10 mouse cellular contexts compared by ENCODE assay signal in genomic region chr12:9002038-9002648, GRCm38 (mm10). TPM values are rescaled to one million over a fixed set of nuclear protein-coding genes. Genes with fewer than 3 reads are reported as not detected.
DNase-seq lines count a peak whose midpoint lies in the region; ATAC-seq and TF ChIP-seq lines count a peak whose summit lies in the region.
"Had no signal": no experiment of that assay in that cellular context is flagged by ENCODE, and none has a peak within 500 bp of the region (broad histone marks: within the 10 kb centered on the region; RNA-seq: fewer than 3 reads in every experiment).

No protein-coding gene starts in this region.

- 5% methylated on average over 5 of the region's 5 CpGs for WGBS in forebrain, embryonic 12.5 days
- 16% methylated on average over 5 of the region's 5 CpGs for WGBS in hindbrain, embryonic 11.5 days
- 18% methylated on average over 5 of the region's 5 CpGs for WGBS in midbrain, embryonic 13.5 days
- WGBS in spleen, adult 2 months, result 16% methylated on average over 5 of the region's 5 CpGs

- peak; percentile 71 for ATAC-seq in forebrain, embryonic 12.5 days (ENCODE audit: low FRiP score)
- ATAC-seq in hindbrain, embryonic 11.5 days (ENCODE audit: low FRiP score), result no peak
- ATAC-seq in midbrain, embryonic 13.5 days, result peak; percentile 58

- H3K4me1 ChIP-seq in forebrain, embryonic 12.5 days, result no peaks in the 10 kb centered on the region
- no peaks in the 10 kb centered on the region for H3K4me1 ChIP-seq in hindbrain, embryonic 11.5 days (replicated peaks; ENCODE audit: control insufficient read depth, insufficient read depth, low read length)
- H3K4me1 ChIP-seq in midbrain, embryonic 13.5 days (replicated peaks), result no peaks in the 10 kb centered on the region
- no peaks in the 10 kb centered on the region for H3K4me1 ChIP-seq in spleen, adult 2 months (ENCODE audit: control insufficient read depth, insufficient read depth, insufficient read length)
- H3K4me1 ChIP-seq: embryonic facial prominence, embryonic 12.5 days had no signal

- H3K27me3 ChIP-seq in forebrain, embryonic 12.5 days, result no peaks in the 10 kb centered on the region
- no peaks in the 10 kb centered on the region for H3K27me3 ChIP-seq in hindbrain, embryonic 11.5 days (ENCODE audit: control insufficient read depth, insufficient read depth, low read length)
- H3K27me3 ChIP-seq in midbrain, embryonic 13.5 days, result no peaks in the 10 kb centered on the region
- H3K27me3 ChIP-seq in spleen, adult 2 months (ENCODE audit: control insufficient read depth, insufficient read depth, low read length), result no peaks in the 10 kb centered on the region
- H3K27me3 ChIP-seq: embryonic facial prominence, embryonic 12.5 days had no signal

- TF ChIP-seq POLR2A in spleen, adult 2 months (IDR thresholded peaks at IDR 0.05; ENCODE audit: low read depth, low read length), result no peak

- H3K4me2 ChIP-seq in forebrain, embryonic 12.5 days, result no peak overlapping the region
- H3K4me2 ChIP-seq in hindbrain, embryonic 11.5 days (replicated peaks; ENCODE audit: low read depth, low read length), result no peak overlapping the region
- H3K4me2 ChIP-seq in midbrain, embryonic 13.5 days (replicated peaks), result no peak overlapping the region
- H3K4me2 ChIP-seq: embryonic facial prominence, embryonic 12.5 days had no signal

- no peak overlapping the region for H3K9ac ChIP-seq in forebrain, embryonic 12.5 days
- no peak overlapping the region for H3K9ac ChIP-seq in hindbrain, embryonic 11.5 days (ENCODE audit: low read depth, low read length)
- no peak overlapping the region for H3K9ac ChIP-seq in midbrain, embryonic 13.5 days (replicated peaks)
- H3K9ac ChIP-seq: embryonic facial prominence, embryonic 12.5 days had no signal

- H3K9me3 ChIP-seq in forebrain, embryonic 12.5 days, result no peaks in the 10 kb centered on the region
- no peaks in the 10 kb centered on the region for H3K9me3 ChIP-seq in hindbrain, embryonic 11.5 days (ENCODE audit: control insufficient read depth, low read length)
- no peaks in the 10 kb centered on the region for H3K9me3 ChIP-seq in midbrain, embryonic 13.5 days
- H3K9me3 ChIP-seq: embryonic facial prominence, embryonic 12.5 days had no signal

- no peak overlapping the region for H3K4me3 ChIP-seq in forebrain, embryonic 12.5 days (replicated peaks)
- no peak overlapping the region for H3K4me3 ChIP-seq in hindbrain, embryonic 11.5 days (ENCODE audit: low read depth, low read length)
- H3K4me3 ChIP-seq in midbrain, embryonic 13.5 days (replicated peaks), result no peak overlapping the region
- H3K4me3 ChIP-seq in spleen, adult 2 months (ENCODE audit: extremely low read depth, insufficient read depth, insufficient read length), result no peak overlapping the region
- H3K4me3 ChIP-seq: embryonic facial prominence, embryonic 12.5 days; megakaryocyte, embryonic 14.5 days had no signal

- peak; percentile 64; the same call in 1 of the 2 replicates for TF ChIP-seq CTCF in spleen, adult 2 months (IDR thresholded peaks at IDR 0.05; ENCODE audit: extremely low read depth, insufficient read depth, insufficient read length, insufficient replicate concordance)

- H3K27ac ChIP-seq in forebrain, embryonic 12.5 days, result no peak overlapping the region
- H3K27ac ChIP-seq in hindbrain, embryonic 11.5 days (ENCODE audit: low read depth, low read length), result no peak overlapping the region
- H3K27ac ChIP-seq in midbrain, embryonic 13.5 days, result no peak overlapping the region
- no peak overlapping the region for H3K27ac ChIP-seq in spleen, adult 2 months (ENCODE audit: insufficient read depth, low read length)
- H3K27ac ChIP-seq: embryonic facial prominence, embryonic 12.5 days had no signal

- peaks cover 8% of the 10 kb centered on the region; the same call in 1 of the 2 replicates for H3K36me3 ChIP-seq in forebrain, embryonic 12.5 days (replicated peaks)
- H3K36me3 ChIP-seq in hindbrain, embryonic 11.5 days (ENCODE audit: control insufficient read depth, insufficient read depth, low read length), result no peaks in the 10 kb centered on the region
- peaks cover 17% of the 10 kb centered on the region for H3K36me3 ChIP-seq in midbrain, embryonic 13.5 days
- no peaks in the 10 kb centered on the region for H3K36me3 ChIP-seq in spleen, adult 2 months (ENCODE audit: control insufficient read depth, insufficient read depth, low read length)

- peak; percentile 21 for DNase-seq in ovary, adult 18-20 months (ENCODE audit: low spot score)
- DNase-seq in ovary, postnatal 10 days (ENCODE audit: low spot score), result no peak
- DNase-seq in c-Kit-positive CD71-positive TER-119-positive erythroid progenitor cells, embryonic 14.5 days (ENCODE audit: low spot score), result peak; percentile 48
- DNase-seq in hindbrain, embryonic 11.5 days (ENCODE audit: low spot score), result peak; percentile 75
- peak; percentile 45 for DNase-seq in left cerebral cortex, adult 11 months (ENCODE audit: low spot score)
- DNase-seq in spleen, adult 2 months (ENCODE audit: low read depth in 1 of 2, low spot score in 2 of 2), result peak; percentile 41 to 64

RNA-seq across cellular contexts. Expression of gene Ttc32, which starts 27.7 kb away (rescaled TPM):
- polyA plus RNA-seq in forebrain, embryonic 12.5 days (2016; fragmentation: Nextera tagmentation; extraction: Ambion mirVana), result 19.6 and 20.9 TPM in 2 replicates
- polyA plus RNA-seq in hindbrain, embryonic 11.5 days (2014; fragmentation: Nextera tagmentation; extraction: Ambion mirVana), result 21.3 and 23.4 TPM in 2 replicates
- 15.5 and 16.8 TPM in 2 replicates for polyA plus RNA-seq in midbrain, embryonic 13.5 days (2015; fragmentation: Nextera tagmentation; extraction: Ambion mirVana)
- polyA plus RNA-seq in spleen, adult 2 months (2012; rRNA removed), result 7.1 and 7.7 TPM in 2 replicates

RNA-seq across cellular contexts. Expression of gene Wdr35, which starts 28.5 kb away (rescaled TPM):
- 27.8 and 28.4 TPM in 2 replicates for polyA plus RNA-seq in forebrain, embryonic 12.5 days (2016; fragmentation: Nextera tagmentation; extraction: Ambion mirVana)
- polyA plus RNA-seq in hindbrain, embryonic 11.5 days (2014; fragmentation: Nextera tagmentation; extraction: Ambion mirVana), result 22.8 and 24.2 TPM in 2 replicates
- polyA plus RNA-seq in midbrain, embryonic 13.5 days (2015; fragmentation: Nextera tagmentation; extraction: Ambion mirVana), result 23.9 and 24.4 TPM in 2 replicates
- polyA plus RNA-seq in spleen, adult 2 months (2012; rRNA removed), result 0.32 and 0.36 TPM in 2 replicates

RNA-seq across cellular contexts. Expression of gene Matn3, which starts 54.4 kb away (rescaled TPM):
- polyA plus RNA-seq in forebrain, embryonic 12.5 days (2016; fragmentation: Nextera tagmentation; extraction: Ambion mirVana), result 0.54 and 0.58 TPM in 2 replicates
- 1.2 and 1.6 TPM in 2 replicates for polyA plus RNA-seq in hindbrain, embryonic 11.5 days (2014; fragmentation: Nextera tagmentation; extraction: Ambion mirVana)
- polyA plus RNA-seq in midbrain, embryonic 13.5 days (2015; fragmentation: Nextera tagmentation; extraction: Ambion mirVana), result 0.16 and 0.17 TPM in 2 replicates
- polyA plus RNA-seq in spleen, adult 2 months (2012; rRNA removed), result 0.04 TPM in 1 of 2 replicates, not detected in the other

Comparison
In these comparisons a context has a peak if more than half of its experiments do, and no peak if none do; other contexts are left out.
1. RNA of gene Wdr35, which starts 28.5 kb away (polyA plus RNA-seq): 27.8 to 28.4 TPM in forebrain, embryonic 12.5 days, 23.9 to 24.4 TPM in midbrain, embryonic 13.5 days and 22.8 to 24.2 TPM in hindbrain, embryonic 11.5 days; 0.32 to 0.36 TPM in spleen, adult 2 months; every median in the first group is over 10 times any median in the second.